In the genomic region with DNA sequence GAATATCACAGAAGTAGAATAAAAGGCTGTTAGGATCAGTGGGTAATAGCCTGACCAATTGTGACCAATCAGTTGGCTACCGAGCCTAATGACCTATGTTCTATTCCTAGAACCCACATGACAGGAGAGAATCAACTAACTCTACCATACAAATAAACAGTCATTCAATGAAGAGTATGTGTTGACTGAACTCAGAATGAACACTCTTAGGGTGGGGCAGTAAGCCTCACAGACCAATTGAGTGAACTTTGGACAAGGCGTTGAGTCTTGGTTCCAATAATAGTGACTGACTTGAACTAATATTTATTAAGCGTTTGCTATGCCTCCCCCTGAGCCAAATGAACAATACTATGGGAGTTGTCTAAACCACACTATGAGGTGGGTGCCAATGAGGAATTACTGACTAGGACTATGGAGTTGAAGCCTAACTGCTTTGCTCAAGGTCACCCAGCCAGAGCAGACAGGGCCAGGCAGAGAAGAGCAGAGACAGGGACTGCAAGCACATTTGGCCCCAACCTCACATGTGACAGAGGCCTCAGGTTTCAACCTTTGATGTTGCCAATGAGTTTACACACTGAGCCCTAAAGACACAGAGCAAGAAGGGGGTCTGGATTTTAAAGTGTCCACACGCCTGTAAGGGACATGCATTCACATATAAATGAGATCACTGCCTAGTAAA, we compare ENCODE assay signal across 16 mouse cellular contexts. TPM values are rescaled to one million over a fixed set of nuclear protein-coding genes. Genes with fewer than 3 reads are reported as not detected.
DNase-seq lines count a peak whose midpoint lies in the region; ATAC-seq and TF ChIP-seq lines count a peak whose summit lies in the region.
"Had no signal": no experiment of that assay in that cellular context is flagged by ENCODE, and none has a peak within 500 bp of the region (broad histone marks: within the 10 kb centered on the region; RNA-seq: fewer than 3 reads in every experiment).

No protein-coding gene starts in this region.

- peak overlapping the region; percentile 77 for H3K27ac ChIP-seq in cerebellum, adult 2 months (ENCODE audit: insufficient read depth, low read length)
- H3K27ac ChIP-seq in heart, embryonic 13.5 days (replicated peaks): 0 out of 2 replicates have a peak overlapping the region, but pooled peaks have one; percentile 42
- peak overlapping the region; percentile 75 for H3K27ac ChIP-seq in intestine, embryonic 16.5 days (ENCODE audit: low read length)
- peak overlapping the region; percentile 74 for H3K27ac ChIP-seq in stomach, postnatal 0 days (replicated peaks)
- H3K27ac ChIP-seq in forebrain, embryonic 13.5 days: no peak overlapping the region
- H3K27ac ChIP-seq: embryonic facial prominence, embryonic 15.5 days; hindbrain, embryonic 10.5 days; kidney, postnatal 0 days; neural tube, embryonic 13.5 days had no signal

- no peak overlapping the region for H3K4me3 ChIP-seq in cerebellum, adult 2 months (replicated peaks; ENCODE audit: insufficient read depth, low read depth, low read length)
- H3K4me3 ChIP-seq in heart, embryonic 13.5 days: no peak overlapping the region
- H3K4me3 ChIP-seq in intestine, embryonic 16.5 days (ENCODE audit: low read length): no peak overlapping the region
- H3K4me3 ChIP-seq in stomach, postnatal 0 days (ENCODE audit: low read depth, low read length): no peak overlapping the region
- H3K4me3 ChIP-seq in forebrain, embryonic 13.5 days: no peak overlapping the region
- no peak overlapping the region for H3K4me3 ChIP-seq in lung, adult 2 months (replicated peaks; ENCODE audit: extremely low read depth, low read depth, low read length)
- H3K4me3 ChIP-seq: embryonic facial prominence, embryonic 15.5 days; hindbrain, embryonic 10.5 days; neural tube, embryonic 13.5 days had no signal

- peak in 1 of 2 experiments; percentile 28 for DNase-seq in cerebellum, adult 2 months
- DNase-seq in cerebellum, adult 11 months: no peak
- no peak for DNase-seq in heart, adult 8-10 months (ENCODE audit: low spot score)
- DNase-seq in stomach, postnatal 0 days (ENCODE audit: low spot score): peak; percentile 55
- no peak for DNase-seq in lung, adult 2 months
- DNase-seq: cerebellum, adult 8-10 months; thymus, postnatal 4 days had no signal

- WGBS in cerebellum, adult 2 months: 86% methylated on average over 4 of the region's 4 CpGs
- whole genome bisulfite sequencing in heart, embryonic 13.5 days: 76% methylated on average over 4 of the region's 4 CpGs
- WGBS in intestine, embryonic 16.5 days: 57% methylated on average over 4 of the region's 4 CpGs
- 58% methylated on average over 4 of the region's 4 CpGs for WGBS in stomach, postnatal 0 days
- WGBS in forebrain, embryonic 13.5 days: 90% methylated on average over 4 of the region's 4 CpGs
- 63% methylated on average over 4 of the region's 4 CpGs for WGBS in lung, adult 2 months

- no peaks in the 10 kb centered on the region for H3K36me3 ChIP-seq in heart, embryonic 13.5 days
- no peaks in the 10 kb centered on the region for H3K36me3 ChIP-seq in intestine, embryonic 16.5 days (ENCODE audit: control insufficient read depth, insufficient read depth, low read length)
- H3K36me3 ChIP-seq in stomach, postnatal 0 days (ENCODE audit: control insufficient read depth, insufficient read depth, low read length): no peaks in the 10 kb centered on the region
- H3K36me3 ChIP-seq in forebrain, embryonic 13.5 days (ENCODE audit: poor library complexity, severe bottlenecking): no peaks in the 10 kb centered on the region
- H3K36me3 ChIP-seq: embryonic facial prominence, embryonic 15.5 days; hindbrain, embryonic 10.5 days; neural tube, embryonic 13.5 days had no signal

- no peak overlapping the region for H3K9ac ChIP-seq in heart, embryonic 13.5 days
- no peak overlapping the region for H3K9ac ChIP-seq in intestine, embryonic 16.5 days (ENCODE audit: low read depth, low read length)
- H3K9ac ChIP-seq in stomach, postnatal 0 days (ENCODE audit: low read length): no peak overlapping the region
- H3K9ac ChIP-seq in forebrain, embryonic 13.5 days: no peak overlapping the region
- H3K9ac ChIP-seq: embryonic facial prominence, embryonic 15.5 days; neural tube, embryonic 13.5 days had no signal

- no peak for TF ChIP-seq POLR2A in cerebellum, adult 2 months (IDR thresholded peaks at IDR 0.05; ENCODE audit: borderline replicate concordance, insufficient read depth, low read length)
- TF ChIP-seq POLR2A in lung, adult 2 months (IDR thresholded peaks at IDR 0.05; ENCODE audit: borderline replicate concordance, extremely low read depth, low read depth, low read length): no peak

- no peak overlapping the region for H3K4me2 ChIP-seq in heart, embryonic 13.5 days
- H3K4me2 ChIP-seq in intestine, embryonic 16.5 days (ENCODE audit: low read depth, low read length): no peak overlapping the region
- H3K4me2 ChIP-seq in stomach, postnatal 0 days (replicated peaks; ENCODE audit: low read depth): no peak overlapping the region
- no peak overlapping the region for H3K4me2 ChIP-seq in forebrain, embryonic 13.5 days
- H3K4me2 ChIP-seq: embryonic facial prominence, embryonic 15.5 days; neural tube, embryonic 13.5 days had no signal

- H3K27me3 ChIP-seq in cerebellum, adult 2 months (ENCODE audit: control insufficient read depth, insufficient read depth, low read length): no peaks in the 10 kb centered on the region
- no peaks in the 10 kb centered on the region for H3K27me3 ChIP-seq in heart, embryonic 13.5 days (replicated peaks)
- H3K27me3 ChIP-seq in intestine, embryonic 16.5 days (replicated peaks; ENCODE audit: control insufficient read depth, insufficient read depth, low read length): no peaks in the 10 kb centered on the region
- H3K27me3 ChIP-seq in stomach, postnatal 0 days (ENCODE audit: control insufficient read depth, insufficient read depth, low read length): no peaks in the 10 kb centered on the region
- H3K27me3 ChIP-seq in forebrain, embryonic 13.5 days: no peaks in the 10 kb centered on the region
- H3K27me3 ChIP-seq: embryonic facial prominence, embryonic 15.5 days; neural tube, embryonic 13.5 days; Patski had no signal

- H3K9me3 ChIP-seq in heart, embryonic 13.5 days: no peaks in the 10 kb centered on the region
- H3K9me3 ChIP-seq in intestine, embryonic 16.5 days (ENCODE audit: control insufficient read depth, low read length): no peaks in the 10 kb centered on the region
- H3K9me3 ChIP-seq in stomach, postnatal 0 days (ENCODE audit: control insufficient read depth, low read length): no peaks in the 10 kb centered on the region
- H3K9me3 ChIP-seq in forebrain, embryonic 13.5 days (replicated peaks): no peaks in the 10 kb centered on the region
- H3K9me3 ChIP-seq: embryonic facial prominence, embryonic 15.5 days; hindbrain, embryonic 10.5 days; neural tube, embryonic 13.5 days had no signal

- H3K4me1 ChIP-seq in cerebellum, adult 2 months (ENCODE audit: control insufficient read depth, insufficient read depth, low read length): peaks cover 30% of the 10 kb centered on the region; the same call in 1 of the 2 replicates
- H3K4me1 ChIP-seq in heart, embryonic 13.5 days: peaks cover 23% of the 10 kb centered on the region
- peaks cover 20% of the 10 kb centered on the region; the same call in 1 of the 2 replicates for H3K4me1 ChIP-seq in intestine, embryonic 16.5 days (ENCODE audit: control insufficient read depth, insufficient read depth, low read length)
- H3K4me1 ChIP-seq in stomach, postnatal 0 days (replicated peaks; ENCODE audit: control insufficient read depth, insufficient read depth): no peaks in the 10 kb centered on the region
- no peaks in the 10 kb centered on the region for H3K4me1 ChIP-seq in forebrain, embryonic 13.5 days
- peaks cover 4% of the 10 kb centered on the region for H3K4me1 ChIP-seq in lung, adult 2 months (ENCODE audit: control insufficient read depth, insufficient read depth, low read length)

- no peak for ATAC-seq in heart, embryonic 13.5 days (ENCODE audit: extremely low read depth, insufficient number of reproducible peaks, low FRiP score, low TSS enrichment)
- peak; percentile 66 for ATAC-seq in intestine, embryonic 16.5 days
- peak; percentile 94 for ATAC-seq in stomach, postnatal 0 days (ENCODE audit: low FRiP score, low TSS enrichment)
- no peak for ATAC-seq in forebrain, embryonic 13.5 days
- ATAC-seq: forebrain, embryonic 14.5 days; Patski had no signal

- no peak for TF ChIP-seq CTCF in cerebellum, adult 2 months (IDR thresholded peaks at IDR 0.05; ENCODE audit: borderline replicate concordance, insufficient read depth, low read depth, low read length)
- TF ChIP-seq CTCF in stomach, postnatal 0 days (IDR thresholded peaks at IDR 0.05; ENCODE audit: low read depth): no peak
- TF ChIP-seq CTCF in lung, adult 2 months (IDR thresholded peaks at IDR 0.05; ENCODE audit: insufficient read depth, low read length): no peak

- TF ChIP-seq EP300 in stomach, postnatal 0 days (optimal IDR thresholded peaks at IDR 0.05): no peak

RNA-seq across cellular contexts. Expression of gene Smg1, which starts 7.2 kb away (rescaled TPM):
- polyA plus RNA-seq in cerebellum, adult 2 months (2012; rRNA removed): 118 and 139 TPM in 2 replicates
- polyA plus RNA-seq in heart, embryonic 13.5 days (2015; fragmentation: Nextera tagmentation; extraction: Ambion mirVana): 9.3 and 10.1 TPM in 2 replicates
- 10 to 100 TPM; 28.8 to 35.6 (median 30.2) TPM for total RNA-seq in heart, adult 8-10 months (2022)
- polyA plus RNA-seq in intestine, embryonic 16.5 days (2015; fragmentation: Nextera tagmentation; extraction: Ambion mirVana): 10.1 and 10.8 TPM in 2 replicates
- polyA plus RNA-seq in stomach, postnatal 0 days (2015; fragmentation: Nextera tagmentation; extraction: Ambion mirVana): 6.4 and 8.5 TPM in 2 replicates
- polyA plus RNA-seq in forebrain, embryonic 13.5 days (2015; fragmentation: Nextera tagmentation; extraction: Ambion mirVana): 19.1 and 19.3 TPM in 2 replicates
- polyA plus RNA-seq in lung, adult 2 months (2012; rRNA removed): 21.8 and 24.9 TPM in 2 replicates

Comparison
In these comparisons a context has a peak if more than half of its experiments do, and no peak if none do; other contexts are left out.
1. ATAC-seq: peak in intestine, embryonic 16.5 days (single experiment) and stomach, postnatal 0 days (single experiment); none in heart, embryonic 13.5 days (single experiment) and forebrain, embryonic 13.5 days (single experiment).